Mouse (Mus musculus) spleen, adult 2 months (tissue): Measurements from ENCODE around the gene Arhgap1.

ENCODE experiments used
- CTCF ChIP-seq: fragments of 200-500 bp; IDR thresholded peaks from 2 replicates; pipeline ENCODE4 v1.5.1; 2011; ENCODE audit warnings: mild to moderate bottlenecking, inconsistent platforms; ENCODE audit not compliant: insufficient read depth, insufficient read length, insufficient replicate concordance; ENCODE audit errors: extremely low read depth
- POLR2A ChIP-seq: fragments of 200-500 bp; IDR thresholded peaks from 2 replicates; pipeline ENCODE4 v1.6.1; 2011; ENCODE audit warnings: low read depth, low read length, inconsistent platforms

DNA sequence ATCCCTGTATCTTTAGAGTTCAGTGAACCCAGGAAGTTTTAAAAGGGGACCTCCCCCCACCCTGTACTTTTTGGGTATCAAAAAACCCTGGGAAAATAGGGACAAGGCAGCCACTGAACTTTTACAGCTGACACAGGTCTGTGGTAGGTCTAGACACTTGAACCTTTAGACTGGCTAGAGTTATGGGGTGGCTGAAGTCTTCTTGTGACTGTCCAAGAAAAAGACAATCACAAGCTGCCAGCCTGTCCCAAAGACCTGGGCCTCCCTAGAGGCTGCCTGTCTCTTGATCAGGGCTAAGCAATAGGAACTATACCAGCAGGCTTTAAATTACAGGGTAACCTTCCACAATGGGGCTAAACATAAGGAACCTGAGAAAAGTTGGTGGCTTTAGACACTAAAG is 27.3 kb downstream of the Arhgap1 start:
- no peak for TF ChIP-seq CTCF
- TF ChIP-seq POLR2A = no peak
